Mouse (Mus musculus): ENCODE measurements at regions not wholly inside any gene's neighbourhood (a gene's known extent, or its start where the extent isn't known, plus 50 kb on each side); places are given as distances from the start of the nearest gene placed in this dataset.
A peak's percentile ranks its signal among the peaks of the same experiment; 100 is the strongest.

GRCm38 (mm10) chr13:42575725-42576426 is 104.5 kb upstream of the Phactr1 start:
- intact Hi-C loops (cut with DNase I), result loop anchor here (5.0 kb wide), 2 partner anchors 216 to 246 kb away; no protein-coding TSS in a partner anchor
- DNase-seq (ENCODE audit: low spot score in 2 of 2), result peak; percentile 79 to 82

- no peak for DNase-seq (ENCODE audit: low spot score in 2 of 2)
- intact Hi-C loops (cut with DNase I), result loop anchor here (5.0 kb wide), 2 partner anchors 213 to 243 kb away; no protein-coding TSS in a partner anchor
Measured at GRCm38 (mm10) chr13:42579471-42579870, 101.0 kb upstream of the Phactr1 start.

- intact Hi-C loops (cut with DNase I), result loop anchor here (5.0 to 10.0 kb wide), 3 partner anchors 287 to 884 kb away; partner anchors contain the start of gene Edn1
- DNase-seq (ENCODE audit: low spot score in 2 of 2), result no peak
Measured at GRCm38 (mm10) chr13:42589136-42589535, 91.3 kb upstream of the Phactr1 start.

GRCm38 (mm10) chr13:42589607-42590006 is 90.8 kb upstream of the Phactr1 start:
- DNase-seq (ENCODE audit: low spot score in 2 of 2), result no peak
- intact Hi-C loops (cut with DNase I), result loop anchor here (5.0 to 10.0 kb wide), 3 partner anchors 287 to 885 kb away; partner anchors contain the start of gene Edn1

- no peak for DNase-seq (ENCODE audit: low spot score in 2 of 2)
- intact Hi-C loops (cut with DNase I), result no loop called here
Measured at GRCm38 (mm10) chr13:42590415-42590814, 90.0 kb upstream of the Phactr1 start.

- intact Hi-C loops (cut with DNase I), result no loop called here
- no peak for DNase-seq (ENCODE audit: low spot score in 2 of 2)
Measured at GRCm38 (mm10) chr13:42592945-42593344, 87.5 kb upstream of the Phactr1 start.

GRCm38 (mm10) chr13:42593488-42594170 is 86.8 kb upstream of the Phactr1 start:
- DNase-seq (ENCODE audit: low spot score in 2 of 2), result peak; percentile 45 to 53
- intact Hi-C loops (cut with DNase I), result no loop called here

GRCm38 (mm10) chr13:42595180-42595579 is 85.2 kb upstream of the Phactr1 start:
- intact Hi-C loops (cut with DNase I), result no loop called here
- DNase-seq (ENCODE audit: low spot score in 2 of 2), result no peak

- no peak for DNase-seq (ENCODE audit: low spot score in 2 of 2)
- intact Hi-C loops (cut with DNase I), result no loop called here
Measured at GRCm38 (mm10) chr13:42597781-42598180, 82.6 kb upstream of the Phactr1 start.

GRCm38 (mm10) chr13:42603308-42603707 is 77.1 kb upstream of the Phactr1 start:
- peak in 1 of 2 experiments; percentile 18 for DNase-seq (ENCODE audit: low spot score in 2 of 2)
- intact Hi-C loops (cut with DNase I), result loop anchor here (5.0 kb wide), 1 partner anchor 79 kb away; the partner anchor contains the start of gene Phactr1

- no peak for DNase-seq (ENCODE audit: low spot score in 2 of 2)
- intact Hi-C loops (cut with DNase I), result no loop called here
Measured at GRCm38 (mm10) chr13:42607735-42608134, 72.7 kb upstream of the Phactr1 start.

- intact Hi-C loops (cut with DNase I), result no loop called here
- DNase-seq (ENCODE audit: low spot score in 2 of 2), result no peak
Measured at GRCm38 (mm10) chr13:42608963-42609362, 71.5 kb upstream of the Phactr1 start.

GRCm38 (mm10) chr13:42613326-42613725 is 67.1 kb upstream of the Phactr1 start:
- intact Hi-C loops (cut with DNase I), result no loop called here
- DNase-seq (ENCODE audit: low spot score in 2 of 2), result no peak

GRCm38 (mm10) chr13:42615826-42616225 is 64.6 kb upstream of the Phactr1 start:
- intact Hi-C loops (cut with DNase I), result no loop called here
- DNase-seq (ENCODE audit: low spot score in 2 of 2), result no peak

GRCm38 (mm10) chr13:42617225-42617624 is 63.2 kb upstream of the Phactr1 start:
- peak in 1 of 2 experiments; percentile 54 for DNase-seq (ENCODE audit: low spot score in 2 of 2)
- intact Hi-C loops (cut with DNase I), result no loop called here

- DNase-seq (ENCODE audit: low spot score in 2 of 2), result no peak
- intact Hi-C loops (cut with DNase I), result no loop called here
Measured at GRCm38 (mm10) chr13:42617844-42618243, 62.6 kb upstream of the Phactr1 start.

- no peak for DNase-seq (ENCODE audit: low spot score in 2 of 2)
- intact Hi-C loops (cut with DNase I), result loop anchor here (5.0 to 10.0 kb wide), 3 partner anchors 63 to 203 kb away; partner anchors contain the start of gene Phactr1
Measured at GRCm38 (mm10) chr13:42619555-42620280, 60.7 kb upstream of the Phactr1 start.

- intact Hi-C loops (cut with DNase I), result loop anchor here (5.0 to 10.0 kb wide), 3 partner anchors 59 to 199 kb away; partner anchors contain the start of gene Phactr1
- DNase-seq (ENCODE audit: low spot score in 2 of 2), result peak; percentile 31 to 53
Measured at GRCm38 (mm10) chr13:42623491-42623890, 56.9 kb upstream of the Phactr1 start.
